Mouse (Mus musculus): ENCODE results near the gene Cirbp. TPM values are rescaled to one million over a fixed set of nuclear protein-coding genes. Genes with fewer than 3 reads are reported as not detected.
A peak's percentile ranks its signal among the peaks of the same experiment; 100 is the strongest.

The Cirbp gene
- polyA plus RNA-seq, 1 experiment from 2014 or later: 87.0 TPM

DNA sequence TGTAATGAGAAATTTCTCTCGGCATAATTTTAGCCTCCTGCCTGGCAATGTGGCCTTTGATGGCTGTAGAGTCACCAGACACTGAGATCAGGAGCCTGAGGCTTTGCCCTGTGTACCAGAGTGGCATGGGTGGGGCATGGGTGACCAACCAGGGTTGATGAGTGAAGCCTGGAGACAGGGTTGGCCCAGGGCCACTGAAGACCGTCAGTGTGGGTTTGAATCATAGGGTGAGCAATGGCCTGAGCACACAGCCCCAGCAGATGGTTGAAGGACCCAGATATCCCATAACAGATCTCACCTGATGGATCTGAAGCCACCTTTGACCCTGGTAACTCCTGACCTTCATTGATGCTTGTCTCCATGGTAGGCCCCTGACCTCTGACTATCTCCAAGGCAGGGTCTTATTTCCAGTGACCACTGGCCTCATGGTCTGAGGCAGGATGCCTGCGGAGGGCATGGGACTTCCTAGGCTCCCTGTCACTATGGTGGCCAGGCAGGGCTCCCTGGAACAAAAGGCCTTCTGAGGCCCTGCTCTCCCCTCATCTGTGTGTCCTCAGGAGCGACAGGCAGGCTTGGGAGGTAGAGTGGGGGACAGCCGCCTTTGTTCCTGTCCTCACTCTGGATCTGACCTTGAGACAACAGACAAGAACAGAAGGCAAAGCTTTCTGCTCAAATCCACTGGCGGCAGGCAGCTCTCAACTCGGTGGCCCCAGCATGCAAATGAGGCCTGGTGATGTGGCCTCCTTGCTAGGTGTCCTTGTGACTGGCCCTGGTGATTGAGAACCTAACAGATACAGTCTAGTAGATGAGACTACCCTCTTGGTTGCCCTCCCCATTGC is 11.9 kb downstream of the Cirbp start:
- Histone ChIP-seq H3K9ac (replicated peaks) (no peak overlapping the region), H3K4me1 (ENCODE audit: insufficient read depth) (peaks cover 9% of the 10 kb centered on the region; the same call in 1 of the 2 replicates), H3K4me2 (ENCODE audit: low read depth, low read length) (no peak overlapping the region), H3K36me3 (replicated peaks; ENCODE audit: insufficient read depth, low read length) (no peaks in the 10 kb centered on the region), H3K27me3 (ENCODE audit: insufficient read depth, low read length) (peaks cover 39% of the 10 kb centered on the region), H3K27ac (ENCODE audit: low read depth) (no peak overlapping the region), H3K4me3 (ENCODE audit: low read depth, low read length) (no peak overlapping the region), H3K9me3 (ENCODE audit: low read length) (no peaks in the 10 kb centered on the region)
- TF ChIP-seq CTCF (IDR thresholded peaks at IDR 0.05; ENCODE audit: low read depth): no peak
- TF ChIP-seq EP300 (IDR thresholded peaks at IDR 0.05; ENCODE audit: low read depth): no peak
- no peak for DNase-seq
- WGBS (ENCODE audit: insufficient replicate concordance): 76% methylated on average over 7 of the region's 7 CpGs
- ATAC-seq: no peak

DNA sequence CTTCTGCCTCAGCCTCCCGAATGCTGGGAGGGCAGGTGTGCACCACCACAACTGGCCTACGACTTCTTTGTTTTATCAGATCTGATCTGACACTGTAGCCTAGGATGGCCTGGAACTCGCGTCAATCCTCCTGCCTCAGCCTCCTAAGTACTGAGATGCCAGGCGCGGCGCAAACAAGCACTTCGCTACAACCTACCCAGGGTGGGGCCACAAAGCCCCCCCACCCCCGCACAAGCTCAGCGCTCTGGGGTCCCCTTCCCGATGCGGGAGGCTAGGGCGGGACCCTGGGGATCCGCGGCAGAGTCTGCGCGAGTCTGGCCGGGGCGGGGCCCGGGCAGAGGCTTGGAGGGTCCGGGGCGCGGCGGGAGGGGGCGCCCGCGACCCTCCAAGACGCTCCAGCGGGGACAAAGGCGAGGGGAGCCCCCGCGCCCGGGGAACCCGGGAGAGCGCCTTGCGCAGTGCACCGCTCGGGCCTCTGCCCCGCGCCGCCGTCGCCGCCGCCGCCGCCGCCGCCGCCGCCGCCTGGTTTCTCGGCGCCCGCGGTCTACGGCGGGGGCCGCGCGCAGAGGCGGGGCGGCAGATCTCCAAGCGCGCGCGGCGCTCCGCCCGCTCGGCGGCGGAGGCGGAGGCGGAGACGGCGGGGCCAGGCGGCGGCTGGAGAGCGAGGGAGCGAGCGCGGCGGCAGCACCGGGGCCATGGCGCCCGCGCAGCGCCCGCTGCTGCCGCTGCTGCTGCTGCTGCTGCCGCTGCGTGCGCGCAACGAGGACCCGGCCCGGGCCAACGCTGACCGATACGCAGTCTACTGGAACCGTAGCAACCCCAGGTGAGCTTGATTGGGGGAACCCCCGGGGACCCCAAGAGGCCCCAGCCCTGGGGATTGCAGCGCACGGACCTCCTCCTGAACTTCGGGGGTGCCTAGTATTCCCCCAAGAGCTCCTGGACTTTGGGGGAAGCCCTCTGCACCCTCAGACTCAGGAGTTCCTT is 13.6 kb downstream of the Cirbp start, which contains the start of gene Efna2:
Gene Efna2, plus strand, starts transcription at position 415 of the 984 bp plus-strand sequence.
- no peak for TF ChIP-seq EP300 (IDR thresholded peaks at IDR 0.05; ENCODE audit: low read depth)
- no peak for TF ChIP-seq CTCF (IDR thresholded peaks at IDR 0.05; ENCODE audit: low read depth)
- peaks cover 39% of the 10 kb centered on the region for H3K27me3 ChIP-seq (ENCODE audit: insufficient read depth, low read length)
- ATAC-seq (0 out of 2 replicates have a peak, but pooled peaks have one; percentile 5), DNase-seq (no peak)
- WGBS (ENCODE audit: insufficient replicate concordance): 6% methylated on average over 44 of the region's 106 CpGs
- H3K27ac ChIP-seq (ENCODE audit: low read depth): no peak within 1 kb of the TSS
- H3K36me3 ChIP-seq (replicated peaks; ENCODE audit: insufficient read depth, low read length): no peaks in the 10 kb centered on the region
- peak within 1 kb of the TSS; percentile 66 for H3K4me2 ChIP-seq (ENCODE audit: low read depth, low read length)
- H3K4me1 ChIP-seq (ENCODE audit: insufficient read depth): peaks cover 3% of the 10 kb centered on the region; the same call in 1 of the 2 replicates
- peak within 1 kb of the TSS; percentile 46 for H3K4me3 ChIP-seq (ENCODE audit: low read depth, low read length)
- no peaks in the 10 kb centered on the region for H3K9me3 ChIP-seq (ENCODE audit: low read length)
- peak within 1 kb of the TSS; percentile 44; the same call in 1 of the 2 replicates for H3K9ac ChIP-seq (replicated peaks)

DNA sequence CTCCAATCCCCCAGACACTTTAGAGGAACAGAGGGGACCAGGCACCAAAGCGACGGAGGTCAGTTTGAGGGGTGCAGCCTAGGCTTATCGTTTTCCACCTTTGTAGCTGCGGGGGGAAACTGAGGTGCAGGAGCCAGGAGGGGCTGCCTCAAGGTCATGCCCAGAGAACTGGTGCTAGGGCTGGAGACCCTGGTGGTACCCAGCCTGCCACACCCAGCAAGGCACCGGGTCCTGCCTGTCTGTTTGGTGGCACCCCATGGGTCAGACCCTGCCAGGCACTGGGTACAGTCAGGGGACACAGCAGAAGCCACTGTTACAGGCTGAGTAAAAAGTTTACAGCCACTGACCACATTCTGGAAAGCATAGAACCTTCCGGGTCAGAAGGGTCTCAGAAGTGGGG is 14.5 kb downstream of the Cirbp start:
- 57% methylated on average over 6 of the region's 6 CpGs for WGBS (ENCODE audit: insufficient replicate concordance)
- no peak for TF ChIP-seq CTCF (IDR thresholded peaks at IDR 0.05; ENCODE audit: low read depth)
- TF ChIP-seq EP300 (IDR thresholded peaks at IDR 0.05; ENCODE audit: low read depth): no peak
- Histone ChIP-seq H3K9ac (replicated peaks) (no peak overlapping the region), H3K27me3 (ENCODE audit: insufficient read depth, low read length) (peaks cover 39% of the 10 kb centered on the region), H3K4me2 (ENCODE audit: low read depth, low read length) (no peak overlapping the region), H3K4me1 (ENCODE audit: insufficient read depth) (peaks cover 3% of the 10 kb centered on the region; the same call in 1 of the 2 replicates), H3K36me3 (replicated peaks; ENCODE audit: insufficient read depth, low read length) (no peaks in the 10 kb centered on the region), H3K27ac (ENCODE audit: low read depth) (no peak overlapping the region), H3K9me3 (ENCODE audit: low read length) (no peaks in the 10 kb centered on the region), H3K4me3 (ENCODE audit: low read depth, low read length) (no peak overlapping the region)
- DNase-seq (no peak), ATAC-seq (no peak)

DNA sequence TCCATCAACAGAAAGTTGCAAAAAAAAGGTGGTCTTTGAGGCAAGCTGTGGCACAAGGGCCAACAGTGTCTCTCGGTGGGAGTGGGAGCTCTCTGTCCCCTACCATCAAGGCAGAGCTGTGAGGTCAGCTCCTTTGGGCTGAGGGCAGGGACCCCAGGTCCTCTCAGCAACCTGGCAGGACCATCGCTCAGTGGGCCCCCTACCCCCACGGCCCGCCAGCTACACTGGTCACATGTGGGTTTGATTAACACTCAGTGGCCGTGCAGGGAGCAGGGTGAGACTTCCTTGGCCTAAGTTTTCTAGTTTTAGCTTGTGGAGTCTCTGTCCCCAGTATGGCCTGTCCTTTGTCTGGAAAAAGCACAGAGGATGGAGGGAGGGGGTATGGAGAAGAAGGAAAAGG is 15.0 kb downstream of the Cirbp start:
- Histone ChIP-seq H3K9me3 (ENCODE audit: low read length) (no peaks in the 10 kb centered on the region), H3K4me1 (ENCODE audit: insufficient read depth) (peaks cover 3% of the 10 kb centered on the region; the same call in 1 of the 2 replicates), H3K4me3 (ENCODE audit: low read depth, low read length) (no peak overlapping the region), H3K27ac (ENCODE audit: low read depth) (no peak overlapping the region), H3K4me2 (ENCODE audit: low read depth, low read length) (no peak overlapping the region), H3K27me3 (ENCODE audit: insufficient read depth, low read length) (peaks cover 42% of the 10 kb centered on the region), H3K36me3 (replicated peaks; ENCODE audit: insufficient read depth, low read length) (no peaks in the 10 kb centered on the region), H3K9ac (replicated peaks) (no peak overlapping the region)
- no peak for TF ChIP-seq CTCF (IDR thresholded peaks at IDR 0.05; ENCODE audit: low read depth)
- no peak for TF ChIP-seq EP300 (IDR thresholded peaks at IDR 0.05; ENCODE audit: low read depth)
- no peak for ATAC-seq
- WGBS (ENCODE audit: insufficient replicate concordance): 75% methylated on average over 5 of the region's 5 CpGs
- no peak for DNase-seq

DNA sequence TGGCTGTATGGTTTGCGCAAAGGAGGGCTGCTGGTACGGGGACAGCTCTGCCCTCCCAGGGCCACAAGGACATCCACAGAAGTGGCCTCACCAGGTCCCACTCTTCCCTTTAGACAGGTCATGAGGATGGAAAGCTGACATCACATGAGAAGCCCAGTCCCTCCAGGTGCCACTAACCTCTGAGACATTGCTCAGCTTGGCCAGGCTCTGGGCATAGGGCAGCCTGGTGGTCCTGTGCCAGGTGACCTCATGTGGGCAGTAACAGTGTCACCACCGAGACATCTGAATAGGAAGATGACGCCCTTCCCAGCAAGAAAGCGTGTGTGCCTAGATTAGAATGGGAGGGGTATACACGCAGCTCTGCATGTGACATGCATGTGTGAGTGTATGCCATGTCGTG is 16.8 kb downstream of the Cirbp start:
- no peak overlapping the region for H3K9ac ChIP-seq (replicated peaks)
- WGBS (ENCODE audit: insufficient replicate concordance): 82% methylated on average over 7 of the region's 7 CpGs
- H3K27ac ChIP-seq (ENCODE audit: low read depth): no peak overlapping the region
- TF ChIP-seq EP300 (IDR thresholded peaks at IDR 0.05; ENCODE audit: low read depth) (no peak), CTCF (IDR thresholded peaks at IDR 0.05; ENCODE audit: low read depth) (no peak)
- ATAC-seq: no peak
- no peak overlapping the region for H3K4me3 ChIP-seq (ENCODE audit: low read depth, low read length)
- H3K4me1 ChIP-seq (ENCODE audit: insufficient read depth): peaks cover 3% of the 10 kb centered on the region; the same call in 1 of the 2 replicates
- no peaks in the 10 kb centered on the region for H3K9me3 ChIP-seq (ENCODE audit: low read length)
- H3K4me2 ChIP-seq (ENCODE audit: low read depth, low read length): no peak overlapping the region
- no peak for DNase-seq
- H3K27me3 ChIP-seq (ENCODE audit: insufficient read depth, low read length): peaks cover 57% of the 10 kb centered on the region
- H3K36me3 ChIP-seq (replicated peaks; ENCODE audit: insufficient read depth, low read length): no peaks in the 10 kb centered on the region
